ENCODE assay signal across 13 mouse cellular contexts in the genomic region with DNA sequence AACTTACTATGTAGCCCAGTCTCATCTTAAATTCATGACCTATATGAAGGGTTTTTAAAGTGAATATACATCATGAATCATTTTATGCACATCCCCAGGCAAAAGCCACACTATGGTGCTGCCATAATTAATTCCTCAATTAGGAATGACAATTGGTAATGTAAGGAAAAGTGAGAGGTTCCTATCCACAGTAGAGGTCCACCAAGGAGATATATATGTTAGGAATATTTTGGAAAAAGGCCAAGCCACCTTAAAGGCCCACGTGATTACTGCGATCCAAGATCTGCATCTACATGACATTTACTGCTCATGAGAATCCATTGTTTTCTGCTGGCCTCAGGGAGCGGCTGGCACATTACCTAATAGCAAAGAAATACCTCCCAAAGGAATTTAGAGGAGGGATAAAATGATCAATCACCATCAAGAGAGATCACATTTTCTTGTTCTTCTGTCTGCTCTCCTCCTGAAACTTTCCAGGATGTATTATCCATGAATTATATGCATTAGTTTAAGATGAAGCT. TPM values are rescaled to one million over a fixed set of nuclear protein-coding genes. Genes with fewer than 3 reads are reported as not detected.
DNase-seq lines count a peak whose midpoint lies in the region; ATAC-seq and TF ChIP-seq lines count a peak whose summit lies in the region.
"Had no signal": no experiment of that assay in that cellular context is flagged by ENCODE, and none has a peak within 500 bp of the region (broad histone marks: within the 10 kb centered on the region; RNA-seq: fewer than 3 reads in every experiment).

No protein-coding gene starts in this region.

- H3K27me3 ChIP-seq in forebrain, embryonic 12.5 days = no peaks in the 10 kb centered on the region
- no peaks in the 10 kb centered on the region for H3K27me3 ChIP-seq in forebrain, embryonic 15.5 days
- H3K27me3 ChIP-seq in midbrain, embryonic 11.5 days (ENCODE audit: control insufficient read depth, insufficient read depth, low read length) = no peaks in the 10 kb centered on the region
- H3K27me3 ChIP-seq in midbrain, embryonic 16.5 days (ENCODE audit: control insufficient read depth, insufficient read depth, low read depth, low read length) = no peaks in the 10 kb centered on the region
- H3K27me3 ChIP-seq in embryonic facial prominence, embryonic 13.5 days = no peaks in the 10 kb centered on the region
- no peaks in the 10 kb centered on the region for H3K27me3 ChIP-seq in myocyte (ENCODE audit: control insufficient read depth, insufficient read depth, insufficient read length)

- no peaks in the 10 kb centered on the region for H3K36me3 ChIP-seq in forebrain, embryonic 12.5 days (replicated peaks)
- no peaks in the 10 kb centered on the region for H3K36me3 ChIP-seq in forebrain, embryonic 15.5 days
- H3K36me3 ChIP-seq in midbrain, embryonic 11.5 days (ENCODE audit: control insufficient read depth, insufficient read depth, low read length) = no peaks in the 10 kb centered on the region
- no peaks in the 10 kb centered on the region for H3K36me3 ChIP-seq in midbrain, embryonic 16.5 days (ENCODE audit: control insufficient read depth, insufficient read depth, low read length)
- no peaks in the 10 kb centered on the region for H3K36me3 ChIP-seq in embryonic facial prominence, embryonic 13.5 days
- no peaks in the 10 kb centered on the region for H3K36me3 ChIP-seq in myocyte (ENCODE audit: control insufficient read depth, insufficient read depth)

- H3K79me2 ChIP-seq in myocyte (ENCODE audit: control insufficient read depth, insufficient read depth) = no peaks in the 10 kb centered on the region

- peak; percentile 90 for DNase-seq in midbrain, embryonic 11.5 days (ENCODE audit: low spot score, missing footprints)
- DNase-seq in lung, adult 18-20 months = no peak
- no peak for DNase-seq in gastrocnemius, adult 8-10 months (ENCODE audit: low spot score in 2 of 2)
- DNase-seq: adrenal gland, adult 8-10 months; cerebellum, postnatal 25 days; gastrocnemius, postnatal 14 days; lung, postnatal 36 days; right cerebral cortex, postnatal 14 days had no signal

- H3ac ChIP-seq in myocyte (ENCODE audit: control insufficient read depth, insufficient read length) = no peak overlapping the region

- H3K4me2 ChIP-seq in forebrain, embryonic 12.5 days = no peak overlapping the region
- no peak overlapping the region for H3K4me2 ChIP-seq in forebrain, embryonic 15.5 days (replicated peaks)
- no peak overlapping the region for H3K4me2 ChIP-seq in midbrain, embryonic 11.5 days
- no peak overlapping the region for H3K4me2 ChIP-seq in midbrain, embryonic 16.5 days (ENCODE audit: low read length)
- H3K4me2 ChIP-seq in embryonic facial prominence, embryonic 13.5 days = 0 out of 2 replicates have a peak overlapping the region, but pooled peaks have one; percentile 92
- peak overlapping the region; percentile 96 for H3K4me2 ChIP-seq in myocyte (ENCODE audit: low read depth)

- WGBS in forebrain, embryonic 12.5 days = 80% methylated on average over 3 of the region's 3 CpGs
- 76% methylated on average over 3 of the region's 3 CpGs for WGBS in forebrain, embryonic 15.5 days
- WGBS in midbrain, embryonic 11.5 days = 85% methylated on average over 3 of the region's 3 CpGs
- 81% methylated on average over 3 of the region's 3 CpGs for WGBS in midbrain, embryonic 16.5 days
- WGBS in embryonic facial prominence, embryonic 13.5 days = 79% methylated on average over 3 of the region's 3 CpGs

- ATAC-seq in forebrain, embryonic 12.5 days (ENCODE audit: low FRiP score) = no peak
- no peak for ATAC-seq in forebrain, embryonic 15.5 days (replicated peaks)
- ATAC-seq in midbrain, embryonic 11.5 days (ENCODE audit: low FRiP score) = no peak
- ATAC-seq in midbrain, embryonic 16.5 days = no peak
- ATAC-seq in embryonic facial prominence, embryonic 13.5 days (ENCODE audit: insufficient number of reproducible peaks, insufficient read depth, low FRiP score, low TSS enrichment, low read depth) = no peak

- 0 out of 2 replicates have a peak overlapping the region, but pooled peaks have one; percentile 10 for H3K27ac ChIP-seq in forebrain, embryonic 12.5 days
- no peak overlapping the region for H3K27ac ChIP-seq in forebrain, embryonic 15.5 days (replicated peaks)
- no peak overlapping the region for H3K27ac ChIP-seq in midbrain, embryonic 11.5 days (ENCODE audit: low read depth, low read length)
- no peak overlapping the region for H3K27ac ChIP-seq in midbrain, embryonic 16.5 days (ENCODE audit: low read length)
- no peak overlapping the region for H3K27ac ChIP-seq in embryonic facial prominence, embryonic 13.5 days

- no peak overlapping the region for H3K4me3 ChIP-seq in forebrain, embryonic 12.5 days (replicated peaks)
- no peak overlapping the region for H3K4me3 ChIP-seq in forebrain, embryonic 15.5 days
- H3K4me3 ChIP-seq in midbrain, embryonic 11.5 days (ENCODE audit: low read depth, low read length) = no peak overlapping the region
- no peak overlapping the region for H3K4me3 ChIP-seq in midbrain, embryonic 16.5 days (ENCODE audit: low read depth, low read length)
- no peak overlapping the region for H3K4me3 ChIP-seq in embryonic facial prominence, embryonic 13.5 days
- H3K4me3 ChIP-seq in myocyte = peak overlapping the region; percentile 29

- H3K4me1 ChIP-seq in forebrain, embryonic 12.5 days = peaks cover 28% of the 10 kb centered on the region
- H3K4me1 ChIP-seq in forebrain, embryonic 15.5 days = peaks cover 45% of the 10 kb centered on the region
- peaks cover 24% of the 10 kb centered on the region for H3K4me1 ChIP-seq in midbrain, embryonic 11.5 days (ENCODE audit: control insufficient read depth, insufficient read depth, low read length)
- peaks cover 26% of the 10 kb centered on the region for H3K4me1 ChIP-seq in midbrain, embryonic 16.5 days (ENCODE audit: control insufficient read depth, insufficient read depth, low read length)
- H3K4me1 ChIP-seq in embryonic facial prominence, embryonic 13.5 days = peaks cover 18% of the 10 kb centered on the region

- no peak for TF ChIP-seq POLR2A in myocyte (IDR thresholded peaks at IDR 0.05; ENCODE audit: insufficient read length, low read depth)

- no peaks in the 10 kb centered on the region for H3K9me3 ChIP-seq in forebrain, embryonic 12.5 days
- no peaks in the 10 kb centered on the region for H3K9me3 ChIP-seq in forebrain, embryonic 15.5 days
- no peaks in the 10 kb centered on the region for H3K9me3 ChIP-seq in midbrain, embryonic 11.5 days (ENCODE audit: control insufficient read depth, low read length)
- no peaks in the 10 kb centered on the region for H3K9me3 ChIP-seq in midbrain, embryonic 16.5 days (replicated peaks; ENCODE audit: control insufficient read depth, low read length, poor library complexity, severe bottlenecking)
- no peaks in the 10 kb centered on the region for H3K9me3 ChIP-seq in embryonic facial prominence, embryonic 13.5 days

- H3K9ac ChIP-seq in forebrain, embryonic 12.5 days = no peak overlapping the region
- no peak overlapping the region for H3K9ac ChIP-seq in forebrain, embryonic 15.5 days (replicated peaks)
- no peak overlapping the region for H3K9ac ChIP-seq in midbrain, embryonic 11.5 days (ENCODE audit: low read length)
- no peak overlapping the region for H3K9ac ChIP-seq in midbrain, embryonic 16.5 days (ENCODE audit: low read depth, low read length)
- no peak overlapping the region for H3K9ac ChIP-seq in embryonic facial prominence, embryonic 13.5 days

RNA-seq across cellular contexts. Expression of gene Hist1h4a, which starts 1.7 kb away (rescaled TPM):
- 0.88 TPM in 1 of 2 replicates, not detected in the other for polyA plus RNA-seq in forebrain, embryonic 12.5 days (2016; fragmentation: Nextera tagmentation; extraction: Ambion mirVana)
- polyA plus RNA-seq in forebrain, embryonic 15.5 days (2015; fragmentation: Nextera tagmentation; extraction: Ambion mirVana) = 0.38 TPM in 1 of 2 replicates, not detected in the other
- 0.49 and 0.55 TPM in 2 replicates for polyA plus RNA-seq in midbrain, embryonic 11.5 days (2014; fragmentation: Nextera tagmentation; extraction: Ambion mirVana)
- polyA plus RNA-seq in midbrain, embryonic 16.5 days (2015; fragmentation: Nextera tagmentation; extraction: Ambion mirVana) = 0.47 and 0.72 TPM in 2 replicates
- not detected in 2 replicates for polyA plus RNA-seq in embryonic facial prominence, embryonic 13.5 days (2015; fragmentation: Nextera tagmentation; extraction: Ambion mirVana)
- 4.2 TPM for polyA plus RNA-seq in myocyte (2012; fragmentation: generic; extraction: Trizol)
- total RNA-seq in gastrocnemius, adult 8-10 months (2022) = 1 to 10 TPM in 3 of 4 experiments, under 1 TPM in 1; 0.82 to 3.3 (median 1.8) TPM

RNA-seq across cellular contexts. Expression of gene Hist1h4b, which starts 2.5 kb away (rescaled TPM):
- 5.3 and 8.2 TPM in 2 replicates for polyA plus RNA-seq in forebrain, embryonic 12.5 days (2016; fragmentation: Nextera tagmentation; extraction: Ambion mirVana)
- 2.8 and 3.8 TPM in 2 replicates for polyA plus RNA-seq in forebrain, embryonic 15.5 days (2015; fragmentation: Nextera tagmentation; extraction: Ambion mirVana)
- polyA plus RNA-seq in midbrain, embryonic 11.5 days (2014; fragmentation: Nextera tagmentation; extraction: Ambion mirVana) = 3.9 and 5.5 TPM in 2 replicates
- polyA plus RNA-seq in midbrain, embryonic 16.5 days (2015; fragmentation: Nextera tagmentation; extraction: Ambion mirVana) = 0.98 and 1.8 TPM in 2 replicates
- polyA plus RNA-seq in embryonic facial prominence, embryonic 13.5 days (2015; fragmentation: Nextera tagmentation; extraction: Ambion mirVana) = 7.6 and 9.2 TPM in 2 replicates
- polyA plus RNA-seq in myocyte (2012; fragmentation: generic; extraction: Trizol) = 5.5 TPM
- total RNA-seq in gastrocnemius, adult 8-10 months (2022) = 1 to 10 TPM in 2 of 4 experiments, under 1 TPM in 1, not detected in 1; 0.82 to 2.9 (median 1.8) TPM

RNA-seq across cellular contexts. Expression of gene Hist1h3a, which starts 2.9 kb away (rescaled TPM):
- 5.1 and 5.2 TPM in 2 replicates for polyA plus RNA-seq in forebrain, embryonic 12.5 days (2016; fragmentation: Nextera tagmentation; extraction: Ambion mirVana)
- 2.7 and 3.2 TPM in 2 replicates for polyA plus RNA-seq in forebrain, embryonic 15.5 days (2015; fragmentation: Nextera tagmentation; extraction: Ambion mirVana)
- polyA plus RNA-seq in midbrain, embryonic 11.5 days (2014; fragmentation: Nextera tagmentation; extraction: Ambion mirVana) = 3.0 and 5.1 TPM in 2 replicates
- 0.40 and 0.68 TPM in 2 replicates for polyA plus RNA-seq in midbrain, embryonic 16.5 days (2015; fragmentation: Nextera tagmentation; extraction: Ambion mirVana)
- polyA plus RNA-seq in embryonic facial prominence, embryonic 13.5 days (2015; fragmentation: Nextera tagmentation; extraction: Ambion mirVana) = 5.8 and 8.6 TPM in 2 replicates
- polyA plus RNA-seq in myocyte (2012; fragmentation: generic; extraction: Trizol) = 1.3 TPM
- 1 to 10 TPM; 3.7 to 6.9 (median 4.3) TPM for total RNA-seq in gastrocnemius, adult 8-10 months (2022)

RNA-seq across cellular contexts. Expression of gene Hist1h1a, which starts 4.2 kb away (rescaled TPM):
- 3.3 and 4.0 TPM in 2 replicates for polyA plus RNA-seq in forebrain, embryonic 12.5 days (2016; fragmentation: Nextera tagmentation; extraction: Ambion mirVana)
- 1.5 TPM in 2 replicates for polyA plus RNA-seq in forebrain, embryonic 15.5 days (2015; fragmentation: Nextera tagmentation; extraction: Ambion mirVana)
- 3.5 and 3.7 TPM in 2 replicates for polyA plus RNA-seq in midbrain, embryonic 11.5 days (2014; fragmentation: Nextera tagmentation; extraction: Ambion mirVana)
- polyA plus RNA-seq in midbrain, embryonic 16.5 days (2015; fragmentation: Nextera tagmentation; extraction: Ambion mirVana) = 0.30 TPM in 1 of 2 replicates, not detected in the other
- 4.5 and 5.9 TPM in 2 replicates for polyA plus RNA-seq in embryonic facial prominence, embryonic 13.5 days (2015; fragmentation: Nextera tagmentation; extraction: Ambion mirVana)
- 0.98 TPM for polyA plus RNA-seq in myocyte (2012; fragmentation: generic; extraction: Trizol)
- 1 to 10 TPM in 1 of 4 experiments, under 1 TPM in 3; 0.46 to 1.1 (median 0.78) TPM for total RNA-seq in gastrocnemius, adult 8-10 months (2022)

RNA-seq across cellular contexts. Expression of gene Hist1h3b, which starts 7.2 kb away (rescaled TPM):
- polyA plus RNA-seq in forebrain, embryonic 12.5 days (2016; fragmentation: Nextera tagmentation; extraction: Ambion mirVana) = 14.0 and 15.8 TPM in 2 replicates
- 7.9 and 11.7 TPM in 2 replicates for polyA plus RNA-seq in forebrain, embryonic 15.5 days (2015; fragmentation: Nextera tagmentation; extraction: Ambion mirVana)
- polyA plus RNA-seq in midbrain, embryonic 11.5 days (2014; fragmentation: Nextera tagmentation; extraction: Ambion mirVana) = 7.5 and 13.2 TPM in 2 replicates
- polyA plus RNA-seq in midbrain, embryonic 16.5 days (2015; fragmentation: Nextera tagmentation; extraction: Ambion mirVana) = 0.89 and 1.1 TPM in 2 replicates
- 15.6 and 18.1 TPM in 2 replicates for polyA plus RNA-seq in embryonic facial prominence, embryonic 13.5 days (2015; fragmentation: Nextera tagmentation; extraction: Ambion mirVana)
- polyA plus RNA-seq in myocyte (2012; fragmentation: generic; extraction: Trizol) = 1.3 TPM
- 1 to 10 TPM in 2 of 4 experiments, not detected in 2; 2.7 to 2.8 TPM for total RNA-seq in gastrocnemius, adult 8-10 months (2022)

Comparison
In these comparisons a context has a peak if more than half of its experiments do, and no peak if none do; other contexts are left out.
1. H3K4me2 ChIP-seq: peak in embryonic facial prominence, embryonic 13.5 days (single experiment) and myocyte (single experiment); none in forebrain, embryonic 12.5 days (single experiment), forebrain, embryonic 15.5 days (single experiment), midbrain, embryonic 11.5 days (single experiment) and midbrain, embryonic 16.5 days (single experiment).